Mouse (Mus musculus): ENCODE data around the gene Erf. TPM values are rescaled to one million over a fixed set of nuclear protein-coding genes. Genes with fewer than 3 reads are reported as not detected.

The Erf gene
- polyA plus RNA-seq, 1 experiment from 2014 or later, result 10.3 TPM

DNA sequence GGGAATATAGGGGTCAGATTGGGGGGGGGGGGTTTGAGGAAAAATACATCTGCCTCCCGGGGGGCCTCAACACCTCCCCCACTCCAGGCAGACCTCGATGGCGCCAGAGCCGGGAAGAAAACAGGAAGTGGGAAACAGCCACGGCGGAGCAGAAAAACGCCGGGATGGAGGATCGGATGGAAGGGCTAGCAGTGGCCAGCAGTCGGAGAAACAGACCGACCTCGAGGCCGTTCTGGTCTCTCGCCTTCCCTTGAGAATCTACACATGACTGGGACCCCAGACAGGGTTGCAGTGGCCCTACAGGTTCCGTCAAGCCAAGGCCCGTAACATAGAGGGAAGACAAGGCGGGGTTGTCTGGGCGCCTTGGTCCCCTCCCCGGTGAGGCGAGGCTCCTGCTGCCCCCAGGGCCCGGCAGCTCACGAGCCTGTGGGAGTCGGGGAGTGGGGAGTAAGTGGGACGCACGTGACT is 1.7 kb downstream of the Erf start:
- TF ChIP-seq EP300 (IDR thresholded peaks at IDR 0.05) (0 out of 2 replicates have a peak, but pooled peaks have one; percentile 10), CTCF (IDR thresholded peaks at IDR 0.05) (no peak)
- no peaks in the 10 kb centered on the region for H3K27me3 ChIP-seq (replicated peaks; ENCODE audit: insufficient read depth, low read length)
- ATAC-seq, result peak; percentile 2
- H3K9ac ChIP-seq (replicated peaks; ENCODE audit: low read depth), result peak overlapping the region; percentile 91
- H3K27ac ChIP-seq (ENCODE audit: low read length), result peak overlapping the region; percentile 99
- no peaks in the 10 kb centered on the region for H3K9me3 ChIP-seq (ENCODE audit: low read length)
- DNase-seq (ENCODE audit: low spot score), result peak; percentile 49
- peaks cover 29% of the 10 kb centered on the region for H3K4me1 ChIP-seq (ENCODE audit: insufficient read depth, low read depth, low read length)
- peaks cover 4% of the 10 kb centered on the region for H3K36me3 ChIP-seq (ENCODE audit: insufficient read depth, low read length)
- WGBS, result under 1% methylated on average over 25 of the region's 25 CpGs
- peak overlapping the region; percentile 79 for H3K4me2 ChIP-seq (replicated peaks; ENCODE audit: low read depth, low read length)
- peak overlapping the region; percentile 93 for H3K4me3 ChIP-seq (ENCODE audit: low read depth, low read length)

DNA sequence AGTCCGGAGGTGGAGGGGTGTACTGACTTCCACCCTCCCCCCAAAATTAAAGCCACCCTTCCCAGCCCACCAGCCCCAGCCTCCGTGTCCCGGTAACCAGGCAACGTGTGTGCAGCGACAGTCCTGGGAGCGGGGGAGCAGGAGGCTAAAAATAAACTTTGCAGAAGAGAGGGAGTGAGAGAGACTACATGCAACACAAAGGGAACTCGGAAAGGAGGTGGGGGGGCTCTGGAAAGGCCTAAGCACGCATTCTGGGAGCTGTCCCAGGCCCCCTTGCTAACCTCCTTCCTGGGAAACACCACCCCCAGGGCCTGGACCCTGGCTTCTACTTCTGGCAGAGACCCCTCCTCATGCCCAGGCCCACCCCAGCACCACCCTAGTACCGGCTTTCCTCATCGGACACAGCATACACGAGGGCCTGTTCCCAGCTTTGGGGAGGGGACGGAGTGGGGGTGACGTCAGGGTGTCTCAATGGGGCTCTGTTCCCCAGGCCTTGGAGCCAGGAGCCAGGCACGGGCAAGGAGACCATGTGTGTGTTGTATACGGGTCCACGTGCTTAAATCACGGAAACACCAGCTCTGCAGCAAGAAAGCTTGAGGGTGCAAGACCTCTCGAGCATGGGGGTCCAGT is 2.4 kb downstream of the Erf start:
- Histone ChIP-seq H3K9me3 (ENCODE audit: low read length) (no peaks in the 10 kb centered on the region), H3K27me3 (replicated peaks; ENCODE audit: insufficient read depth, low read length) (no peaks in the 10 kb centered on the region), H3K36me3 (ENCODE audit: insufficient read depth, low read length) (peaks cover 4% of the 10 kb centered on the region), H3K9ac (replicated peaks; ENCODE audit: low read depth) (peak overlapping the region; percentile 91), H3K4me1 (ENCODE audit: insufficient read depth, low read depth, low read length) (peaks cover 29% of the 10 kb centered on the region), H3K4me3 (ENCODE audit: low read depth, low read length) (peak overlapping the region; percentile 93), H3K4me2 (replicated peaks; ENCODE audit: low read depth, low read length) (peak overlapping the region; percentile 79), H3K27ac (ENCODE audit: low read length) (peak overlapping the region; percentile 99)
- 1% methylated on average over 18 of the region's 18 CpGs for WGBS
- DNase-seq (ENCODE audit: low spot score), result peak; percentile 63
- no peak for TF ChIP-seq CTCF (IDR thresholded peaks at IDR 0.05)
- no peak for TF ChIP-seq EP300 (IDR thresholded peaks at IDR 0.05)
- no peak for ATAC-seq

DNA sequence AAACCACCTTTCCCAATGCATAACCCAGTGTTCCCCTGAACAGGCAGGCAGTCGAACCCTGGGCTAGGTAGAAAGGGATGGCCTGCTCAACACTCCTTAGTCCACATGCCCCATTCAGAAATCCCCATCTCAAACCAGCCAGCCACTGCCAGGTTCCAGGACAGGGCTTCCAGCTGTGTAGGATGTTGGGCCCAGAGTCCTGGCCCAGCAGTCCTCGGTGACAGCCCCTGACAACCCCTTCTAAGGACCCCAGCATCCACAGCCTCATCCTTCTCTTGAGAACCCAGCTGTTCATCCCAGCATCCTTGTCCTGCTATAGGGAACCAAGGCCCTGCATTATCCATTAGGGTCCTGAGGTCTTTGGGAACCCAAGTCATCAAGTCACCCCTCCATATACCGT is 3.1 kb downstream of the Erf start:
- Histone ChIP-seq H3K27ac (ENCODE audit: low read length) (peak overlapping the region; percentile 99; the same call in 1 of the 2 replicates), H3K36me3 (ENCODE audit: insufficient read depth, low read length) (peaks cover 4% of the 10 kb centered on the region), H3K4me2 (replicated peaks; ENCODE audit: low read depth, low read length) (peak overlapping the region; percentile 79), H3K4me1 (ENCODE audit: insufficient read depth, low read depth, low read length) (peaks cover 29% of the 10 kb centered on the region), H3K27me3 (replicated peaks; ENCODE audit: insufficient read depth, low read length) (no peaks in the 10 kb centered on the region), H3K9ac (replicated peaks; ENCODE audit: low read depth) (peak overlapping the region; percentile 91; the same call in 1 of the 2 replicates), H3K4me3 (ENCODE audit: low read depth, low read length) (peak overlapping the region; percentile 93), H3K9me3 (ENCODE audit: low read length) (no peaks in the 10 kb centered on the region)
- 6% methylated on average over 3 of the region's 3 CpGs for WGBS
- no peak for ATAC-seq
- TF ChIP-seq EP300 (IDR thresholded peaks at IDR 0.05) (no peak), CTCF (IDR thresholded peaks at IDR 0.05) (no peak)
- no peak for DNase-seq (ENCODE audit: low spot score)

DNA sequence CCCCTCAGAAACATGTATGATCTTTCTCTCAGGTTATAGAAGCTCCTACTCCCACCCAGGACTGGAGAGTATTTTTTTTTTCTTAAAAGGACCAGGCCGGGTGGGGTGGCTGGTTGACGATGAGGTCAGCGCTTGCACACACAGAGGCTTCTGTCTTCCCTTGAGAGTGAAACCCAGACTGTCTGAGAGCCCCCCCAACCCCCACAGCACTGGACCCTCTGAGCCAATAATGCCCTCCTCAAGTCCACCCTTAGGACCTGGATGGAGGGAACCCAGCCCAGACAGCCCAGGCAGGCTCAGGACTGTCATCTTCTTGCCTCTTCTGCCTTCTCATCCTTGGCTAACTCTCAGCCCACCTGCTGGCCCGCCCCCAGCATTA is 3.8 kb downstream of the Erf start:
- DNase-seq (ENCODE audit: low spot score) (peak; percentile 44), ATAC-seq (no peak)
- H3K4me2 ChIP-seq (replicated peaks; ENCODE audit: low read depth, low read length), result peak overlapping the region; percentile 79
- H3K4me3 ChIP-seq (ENCODE audit: low read depth, low read length), result peak overlapping the region; percentile 93
- WGBS, result 27% methylated on average over 4 of the region's 4 CpGs
- H3K9me3 ChIP-seq (ENCODE audit: low read length), result no peaks in the 10 kb centered on the region
- peaks cover 26% of the 10 kb centered on the region for H3K4me1 ChIP-seq (ENCODE audit: insufficient read depth, low read depth, low read length)
- peak overlapping the region; percentile 99 for H3K27ac ChIP-seq (ENCODE audit: low read length)
- H3K27me3 ChIP-seq (replicated peaks; ENCODE audit: insufficient read depth, low read length), result no peaks in the 10 kb centered on the region
- H3K9ac ChIP-seq (replicated peaks; ENCODE audit: low read depth), result no peak overlapping the region; the same call in 1 of the 2 replicates
- H3K36me3 ChIP-seq (ENCODE audit: insufficient read depth, low read length), result peaks cover 4% of the 10 kb centered on the region
- TF ChIP-seq CTCF (IDR thresholded peaks at IDR 0.05), result no peak
- no peak for TF ChIP-seq EP300 (IDR thresholded peaks at IDR 0.05)

DNA sequence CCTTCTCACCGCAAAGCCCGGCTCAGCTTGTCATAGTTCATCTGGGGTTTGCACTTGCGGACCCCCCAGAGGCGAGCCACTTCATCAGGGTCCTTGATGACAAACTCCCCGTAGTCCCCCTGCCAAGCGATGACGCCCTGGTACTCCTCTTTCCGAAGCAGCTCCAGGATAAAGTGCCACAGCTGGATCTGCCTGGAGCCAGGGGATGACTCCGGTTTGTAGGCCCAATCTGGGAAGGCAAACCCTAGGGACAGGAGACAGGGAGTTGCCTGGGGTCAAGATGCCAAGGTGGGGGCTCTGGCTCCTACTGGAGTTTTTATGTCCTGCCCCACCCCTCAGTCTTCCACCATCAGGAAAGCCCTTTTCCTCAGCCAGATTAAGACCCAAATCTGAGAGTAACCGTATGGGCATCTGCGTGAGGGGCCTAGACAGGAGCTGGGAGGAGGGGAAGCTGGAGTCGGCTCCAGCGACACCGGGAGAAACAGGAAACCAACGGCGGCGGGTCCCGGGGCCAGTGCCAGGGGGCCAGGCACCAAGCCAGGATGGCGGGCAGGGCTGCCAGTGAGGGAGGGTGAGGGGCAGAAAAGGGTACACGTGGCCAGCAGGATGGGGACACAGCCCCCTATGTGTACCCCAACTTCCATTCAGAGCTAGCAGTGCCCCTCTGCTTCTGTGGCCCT is 4.3 kb downstream of the Erf start:
- H3K4me1 ChIP-seq (ENCODE audit: insufficient read depth, low read depth, low read length), result peaks cover 26% of the 10 kb centered on the region
- peaks cover 4% of the 10 kb centered on the region for H3K36me3 ChIP-seq (ENCODE audit: insufficient read depth, low read length)
- ATAC-seq (no peak), DNase-seq (ENCODE audit: low spot score) (no peak)
- TF ChIP-seq CTCF (IDR thresholded peaks at IDR 0.05) (no peak), EP300 (IDR thresholded peaks at IDR 0.05) (no peak)
- H3K27me3 ChIP-seq (replicated peaks; ENCODE audit: insufficient read depth, low read length), result no peaks in the 10 kb centered on the region
- H3K4me3 ChIP-seq (ENCODE audit: low read depth, low read length), result peak overlapping the region; percentile 93; the same call in 1 of the 2 replicates
- no peaks in the 10 kb centered on the region for H3K9me3 ChIP-seq (ENCODE audit: low read length)
- whole genome bisulfite sequencing, result 33% methylated on average over 19 of the region's 20 CpGs
- peak overlapping the region; percentile 32; the same call in 1 of the 2 replicates for H3K9ac ChIP-seq (replicated peaks; ENCODE audit: low read depth)
- H3K4me2 ChIP-seq (replicated peaks; ENCODE audit: low read depth, low read length), result peak overlapping the region; percentile 79
- H3K27ac ChIP-seq (ENCODE audit: low read length), result peak overlapping the region; percentile 99

DNA sequence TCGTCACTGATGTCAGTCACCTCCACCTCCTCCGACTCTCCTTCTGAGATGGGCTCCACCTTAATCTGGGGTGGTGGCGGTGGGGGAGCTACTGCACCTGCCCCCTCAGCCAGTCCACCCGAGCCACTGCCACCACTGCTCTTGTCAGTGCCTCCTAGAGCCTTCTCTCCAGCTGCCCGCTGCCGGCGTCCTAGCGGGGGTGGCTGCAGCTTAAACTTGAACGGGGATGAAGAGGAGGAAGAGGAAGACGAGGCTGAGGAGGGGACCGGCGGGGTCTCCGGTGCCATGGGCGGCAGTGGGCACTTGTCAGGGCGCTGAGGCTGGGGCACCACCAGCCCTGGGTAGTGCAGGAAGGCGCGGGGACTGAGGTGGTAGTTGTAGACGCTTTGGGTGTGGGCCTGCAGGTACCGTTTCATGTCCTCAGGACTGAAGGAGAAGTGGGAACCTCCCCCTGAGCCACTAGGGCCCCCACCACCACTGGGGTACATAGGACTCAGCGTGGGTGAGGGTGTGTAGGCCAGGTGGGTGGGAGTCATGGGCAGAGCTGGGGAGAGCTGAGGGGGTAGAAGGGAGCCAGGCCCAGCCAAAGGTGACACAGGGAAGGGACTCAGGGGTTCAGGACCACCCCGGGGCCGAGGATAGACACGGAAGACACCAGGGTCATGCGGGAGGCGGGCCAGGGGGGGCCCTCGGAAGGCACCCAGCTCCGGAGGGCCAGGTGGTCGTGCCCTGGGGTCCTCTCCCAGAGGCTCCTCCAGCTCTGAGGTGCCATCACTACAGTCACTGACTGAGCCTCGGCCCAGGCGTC is 5.8 kb downstream of the Erf start:
- TF ChIP-seq CTCF (IDR thresholded peaks at IDR 0.05), result no peak
- no peak for TF ChIP-seq EP300 (IDR thresholded peaks at IDR 0.05)
- no peak for ATAC-seq
- Histone ChIP-seq H3K36me3 (ENCODE audit: insufficient read depth, low read length) (peaks cover 4% of the 10 kb centered on the region), H3K9me3 (ENCODE audit: low read length) (no peaks in the 10 kb centered on the region), H3K4me1 (ENCODE audit: insufficient read depth, low read depth, low read length) (peaks cover 26% of the 10 kb centered on the region), H3K27ac (ENCODE audit: low read length) (no peak overlapping the region), H3K9ac (replicated peaks; ENCODE audit: low read depth) (no peak overlapping the region), H3K27me3 (replicated peaks; ENCODE audit: insufficient read depth, low read length) (no peaks in the 10 kb centered on the region), H3K4me3 (ENCODE audit: low read depth, low read length) (no peak overlapping the region), H3K4me2 (replicated peaks; ENCODE audit: low read depth, low read length) (no peak overlapping the region)
- WGBS, result 85% methylated on average over 30 of the region's 30 CpGs
- no peak for DNase-seq (ENCODE audit: low spot score)
